Mouse (Mus musculus) lung, adult 2 months (tissue): ENCODE results near the gene Maff. TPM values are rescaled to one million over a fixed set of nuclear protein-coding genes. Genes with fewer than 3 reads are reported as not detected.

ENCODE experiments used
- DNase-seq: peaks from one replicate; pipeline ENCODE4 v3.0.0; 2022
- H3K4me1 ChIP-seq: fragments of 200-500 bp; 2 replicates; pipeline ENCODE4 v1.6.1; 2011; ENCODE audit warnings: low read length; ENCODE audit not compliant: control insufficient read depth, insufficient read depth
- H3K4me3 ChIP-seq: fragments of 200-500 bp; replicated peaks from 2 replicates; pipeline ENCODE3; 2011; ENCODE audit warnings: low read depth, mild to moderate bottlenecking, control low read depth, low read length; ENCODE audit errors: extremely low read depth
- CTCF ChIP-seq: fragments of 200-500 bp; IDR thresholded peaks from 2 replicates; pipeline ENCODE4 v1.5.1; 2011; ENCODE audit warnings: mild to moderate bottlenecking, low read length, control low read depth; ENCODE audit not compliant: insufficient read depth
- POLR2A ChIP-seq: fragments of 200-500 bp; IDR thresholded peaks from 2 replicates; pipeline ENCODE4 v1.6.1; 2011; ENCODE audit warnings: low read depth, mild to moderate bottlenecking, control low read depth, low read length, borderline replicate concordance; ENCODE audit errors: extremely low read depth
- WGBS: fragments of 180-500 bp; shearing (Covaris S2); methylation state at CpG from one replicate; pipeline ENCODE4 v1.1.7; 2018; 5-methylcytosine and 5-hydroxymethylcytosine counted together
- polyA plus RNA-seq: library from polyadenylated mRNA; depleted of rRNA; stranded (reverse); fragments of >200 nt; gene quantifications from 2 replicates; pipeline ENCODE4 v1.2.3, GENCODE M21; 2012

The Maff gene
- polyA plus RNA-seq, 1 experiment = 12.1 TPM

DNA sequence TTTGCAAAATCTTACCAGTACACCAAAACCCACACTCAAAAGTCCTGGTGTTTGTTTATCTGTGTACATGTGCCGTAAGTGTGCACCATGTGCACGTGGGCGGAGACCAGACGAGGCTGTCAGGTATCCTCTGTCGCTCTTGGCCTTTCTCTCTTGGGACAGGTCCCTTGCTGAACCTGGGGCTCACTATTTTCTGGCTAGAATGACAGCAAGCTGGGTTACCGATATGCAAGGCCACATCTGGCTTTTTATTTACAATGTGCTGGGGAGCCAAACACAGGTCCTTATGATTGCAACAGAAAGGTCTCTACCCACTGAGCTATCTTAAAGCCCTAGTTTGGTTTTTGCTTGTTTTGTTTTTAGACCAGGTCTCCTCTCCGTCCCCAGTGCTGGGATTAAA lies 41.2 kb downstream of the Maff start:
- peaks cover 45% of the 10 kb centered on the region for H3K4me1 ChIP-seq
- H3K4me3 ChIP-seq = no peak overlapping the region
- 62% methylated on average over 7 of the region's 7 CpGs for WGBS
- DNase-seq = no peak
- TF ChIP-seq CTCF (no peak), POLR2A (no peak)

DNA sequence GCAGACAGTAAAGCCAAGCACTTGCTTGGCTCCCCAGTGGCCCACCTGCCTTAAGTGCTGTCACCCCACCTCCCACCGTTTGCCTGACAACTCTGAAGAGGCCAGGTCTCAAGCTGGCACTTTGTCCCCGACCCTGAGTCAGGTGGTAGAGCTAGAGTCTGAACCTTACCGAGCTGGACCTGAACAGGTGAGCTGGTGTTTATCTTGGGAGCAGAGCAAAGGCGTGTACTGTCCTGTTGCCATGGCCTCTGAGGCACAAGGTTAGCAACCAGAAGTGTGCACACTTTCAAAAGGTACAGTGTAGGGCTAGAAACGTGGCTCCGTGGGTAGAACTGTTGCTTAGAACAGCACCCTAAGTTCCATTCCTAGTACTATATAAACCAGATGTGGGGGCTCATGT lies 41.8 kb downstream of the Maff start:
- Histone ChIP-seq H3K4me1 (peaks cover 51% of the 10 kb centered on the region), H3K4me3 (no peak overlapping the region)
- no peak for DNase-seq
- 57% methylated on average over 6 of the region's 6 CpGs for WGBS
- no peak for TF ChIP-seq CTCF
- TF ChIP-seq POLR2A = 0 out of 2 replicates have a peak, but pooled peaks have one; percentile 11

DNA sequence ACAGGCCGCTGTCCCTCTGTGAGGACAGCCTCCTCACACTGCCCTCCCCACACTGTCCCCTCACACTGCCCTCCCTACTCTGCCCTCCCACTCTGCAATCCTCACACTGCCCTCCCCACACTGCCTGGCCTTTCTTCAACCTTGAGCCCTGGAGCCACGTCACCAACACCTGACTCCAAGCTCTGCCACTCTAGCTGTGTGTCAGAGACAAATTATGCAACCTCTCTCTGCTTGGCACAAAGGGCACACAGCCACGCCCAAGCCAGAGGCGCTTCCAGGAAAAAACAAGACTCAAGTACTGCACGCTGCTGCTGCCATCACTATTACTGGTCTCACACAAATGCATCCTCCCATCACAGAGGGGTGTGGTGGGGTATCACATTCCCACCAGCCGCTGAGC lies 44.0 kb downstream of the Maff start:
- peak; percentile 62 for DNase-seq
- 25% methylated on average over 6 of the region's 6 CpGs for WGBS
- TF ChIP-seq POLR2A (no peak), CTCF (no peak)
- no peak overlapping the region for H3K4me3 ChIP-seq
- H3K4me1 ChIP-seq = peaks cover 71% of the 10 kb centered on the region

DNA sequence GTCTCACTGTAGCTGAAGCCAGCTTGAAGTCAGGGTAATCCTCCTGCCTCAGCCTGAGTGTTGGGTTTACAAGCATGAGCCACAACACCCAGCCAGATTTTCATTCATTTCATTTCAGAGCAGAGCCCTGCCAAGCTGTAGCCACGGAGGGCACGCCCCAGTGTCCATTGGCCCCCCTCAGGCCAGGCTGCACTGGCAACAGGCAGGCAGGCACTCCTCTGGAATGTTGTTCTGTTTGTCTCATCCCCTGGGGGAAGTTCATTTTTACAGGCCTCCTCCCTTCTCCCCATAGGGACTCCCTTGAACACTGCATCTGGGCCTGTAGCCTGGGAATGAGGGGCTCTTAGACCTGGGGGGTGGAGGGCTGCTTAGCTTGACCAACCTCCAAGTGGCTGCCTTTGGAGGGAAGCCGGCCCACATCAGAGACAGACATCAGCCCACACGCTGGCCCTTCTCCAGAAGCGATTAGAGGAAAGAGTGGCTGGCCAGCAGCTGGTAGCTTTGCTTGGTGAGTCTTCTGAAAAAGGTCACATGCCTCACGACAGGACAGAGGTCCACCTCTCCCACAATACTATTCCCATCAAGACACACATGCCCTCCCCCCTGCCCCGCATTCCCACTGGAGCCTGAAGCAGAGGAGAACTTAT lies 45.1 kb downstream of the Maff start:
- peak; percentile 62 for DNase-seq
- H3K4me3 ChIP-seq = no peak overlapping the region
- H3K4me1 ChIP-seq = peaks cover 75% of the 10 kb centered on the region
- TF ChIP-seq CTCF (no peak), POLR2A (no peak)
- WGBS = 18% methylated on average over 7 of the region's 7 CpGs

DNA sequence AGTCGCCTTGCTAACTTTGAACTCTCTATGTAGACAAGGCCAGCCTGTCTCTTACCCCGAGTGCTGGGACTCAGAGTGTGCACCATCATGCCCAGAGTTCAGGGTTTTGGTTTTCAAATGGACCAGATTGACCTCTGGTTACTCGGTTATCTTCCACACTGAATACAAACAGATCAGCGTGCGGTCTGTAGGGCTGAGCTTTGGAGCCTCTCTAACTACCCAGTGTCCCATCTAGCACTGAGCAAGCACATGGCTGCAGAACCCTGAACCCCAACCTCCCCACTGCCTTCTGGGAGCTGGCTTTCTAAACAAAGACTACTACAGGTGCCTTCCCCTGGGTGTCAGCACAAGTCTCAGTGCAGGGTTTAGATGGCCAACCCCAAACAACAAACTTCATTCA lies 46.1 kb downstream of the Maff start:
- 65% methylated on average over 5 of the region's 5 CpGs for WGBS
- no peak for DNase-seq
- Histone ChIP-seq H3K4me3 (no peak overlapping the region), H3K4me1 (peaks cover 76% of the 10 kb centered on the region)
- TF ChIP-seq CTCF (no peak), POLR2A (no peak)

DNA sequence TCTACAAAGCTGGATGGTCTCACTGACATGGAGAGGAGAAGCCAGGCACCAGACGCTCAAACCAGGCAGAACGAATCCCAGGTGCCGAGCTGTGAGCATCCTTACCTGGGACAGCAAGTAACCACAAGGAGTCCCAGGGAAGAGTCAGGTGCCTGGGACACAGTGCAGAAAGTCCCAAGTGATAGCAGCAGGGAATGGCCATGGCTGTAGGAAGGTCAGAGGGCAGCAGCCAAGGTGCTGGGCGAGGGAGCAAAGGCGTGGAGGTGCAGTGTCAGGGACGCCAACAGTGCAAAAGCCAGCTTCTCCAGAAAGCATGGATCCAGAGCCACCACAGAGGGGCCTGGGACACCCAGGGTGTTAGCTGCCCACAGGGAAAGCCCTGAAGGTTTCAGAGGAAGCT lies 46.7 kb downstream of the Maff start:
- no peak overlapping the region for H3K4me3 ChIP-seq
- H3K4me1 ChIP-seq = peaks cover 72% of the 10 kb centered on the region
- DNase-seq = no peak
- TF ChIP-seq POLR2A (no peak), CTCF (no peak)
- WGBS = 83% methylated on average over 6 of the region's 6 CpGs

DNA sequence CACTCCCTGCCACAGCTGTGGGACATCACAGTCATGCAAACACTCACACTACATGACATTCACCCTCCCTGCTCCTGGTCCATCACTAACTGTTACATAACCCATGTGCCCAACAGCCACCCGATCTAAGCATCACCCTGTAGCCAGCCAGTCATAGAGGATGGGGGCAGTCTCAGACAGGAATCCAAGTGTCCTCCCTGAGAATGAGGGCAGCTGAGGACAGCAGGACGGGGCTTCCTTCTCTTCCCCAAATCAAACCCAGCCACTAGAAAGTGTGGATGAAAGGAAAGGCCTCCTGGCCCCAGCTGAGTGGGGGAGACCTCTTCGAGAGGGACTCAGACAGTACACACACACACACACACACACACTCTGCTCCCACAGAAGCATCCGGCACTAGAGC lies 48.4 kb downstream of the Maff start:
- DNase-seq = no peak
- H3K4me1 ChIP-seq = peaks cover 66% of the 10 kb centered on the region
- 39% methylated on average over 4 of the region's 4 CpGs for WGBS
- TF ChIP-seq POLR2A = no peak
- TF ChIP-seq CTCF = no peak
- H3K4me3 ChIP-seq = peak overlapping the region; percentile 57

DNA sequence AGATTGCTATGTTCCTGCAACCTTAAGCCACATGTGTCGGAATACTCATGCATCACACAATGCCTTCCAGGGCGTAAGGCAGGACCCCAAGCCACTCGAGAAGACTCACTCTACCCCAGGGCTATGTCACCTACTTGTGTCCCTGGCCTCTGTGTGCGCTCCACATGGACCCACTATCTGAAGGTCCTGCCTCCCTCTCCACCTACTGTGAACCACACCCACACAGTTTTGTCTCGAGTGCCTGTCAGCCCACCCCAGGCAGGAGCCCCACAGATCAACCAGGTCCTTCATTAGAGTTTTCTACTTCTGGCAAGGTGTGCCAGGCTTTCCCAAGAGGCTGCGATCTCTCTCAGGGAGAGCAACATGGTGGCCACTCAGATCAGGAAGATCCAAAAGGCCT lies 48.9 kb downstream of the Maff start:
- TF ChIP-seq POLR2A (no peak), CTCF (no peak)
- DNase-seq = no peak
- H3K4me3 ChIP-seq = peak overlapping the region; percentile 57
- H3K4me1 ChIP-seq = peaks cover 65% of the 10 kb centered on the region
- 42% methylated on average over 6 of the region's 6 CpGs for WGBS

DNA sequence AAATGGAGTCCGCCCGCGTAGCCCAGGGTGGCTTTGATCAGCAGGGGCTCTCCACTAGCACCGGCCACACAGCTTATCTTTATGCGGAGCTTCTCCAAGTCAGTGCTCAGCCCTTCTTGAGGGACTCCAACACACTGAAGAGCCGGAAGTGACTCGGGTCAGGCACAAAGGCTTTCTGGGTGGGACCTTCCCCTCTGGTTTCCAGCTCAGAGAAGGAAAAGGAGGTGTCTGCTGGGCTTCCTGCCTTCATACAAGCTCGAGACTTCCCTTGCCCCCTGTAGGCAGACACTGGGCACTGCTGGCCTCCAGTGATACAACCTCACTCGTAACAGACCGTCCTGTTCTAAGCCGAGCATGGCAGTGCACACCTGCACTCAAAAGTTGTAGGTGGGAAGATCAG lies 50.3 kb downstream of the Maff start:
- Histone ChIP-seq H3K4me1 (peaks cover 65% of the 10 kb centered on the region), H3K4me3 (peak overlapping the region; percentile 57)
- peak; percentile 57 for DNase-seq
- WGBS = 40% methylated on average over 11 of the region's 11 CpGs
- TF ChIP-seq POLR2A (peak; percentile 91), CTCF (peak; percentile 90)
